In the genomic region with DNA sequence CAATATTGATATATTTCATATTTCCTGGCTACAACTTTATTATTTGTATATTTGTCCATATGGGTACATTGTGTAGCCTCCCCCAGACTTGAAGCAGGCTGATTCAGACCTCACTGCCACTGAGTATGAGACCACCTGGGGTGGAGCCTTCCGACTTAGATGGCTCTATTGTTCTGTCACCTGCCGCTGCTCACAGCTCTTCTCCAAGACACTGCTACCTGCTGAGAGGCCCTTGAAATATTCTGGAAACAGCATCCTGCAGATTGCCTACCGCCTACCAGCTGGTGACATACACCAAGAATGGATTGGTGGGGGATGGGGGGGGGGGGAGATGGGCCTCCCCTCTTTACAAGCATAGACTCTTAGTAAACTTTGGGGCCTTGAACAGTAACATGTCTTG, we compare ENCODE assay signal across 19 mouse cellular contexts.
"Had no signal": no experiment of that assay in that cellular context is flagged by ENCODE, and none has a peak within 500 bp of the region (broad histone marks: within the 10 kb centered on the region; RNA-seq: fewer than 3 reads in every experiment).

No protein-coding gene starts in this region.

- H3K36me3 ChIP-seq: liver, embryonic 13.5 days; midbrain, embryonic 13.5 days; neural tube, embryonic 12.5 days; neural tube, embryonic 15.5 days; stomach, embryonic 15.5 days had no signal

- H3K27ac ChIP-seq: kidney, postnatal 0 days; layer of hippocampus, adult 2 months; left cerebral cortex, adult 2 months; liver, embryonic 13.5 days; midbrain, embryonic 13.5 days; neural tube, embryonic 12.5 days; neural tube, embryonic 15.5 days; stomach, embryonic 15.5 days had no signal

- H3K4me1 ChIP-seq: liver, embryonic 13.5 days; midbrain, embryonic 13.5 days; neural tube, embryonic 12.5 days; neural tube, embryonic 15.5 days; stomach, embryonic 15.5 days had no signal

- ATAC-seq: midbrain, embryonic 13.5 days had no signal

- DNase-seq: kidney, postnatal 25 days; layer of hippocampus, adult 9-11 months; layer of hippocampus, postnatal 36 days; liver, embryonic 13.5 days; lung, adult 2 months; lung, postnatal 14 days; lung, postnatal 4 days; retina, postnatal 1 day; right cerebral cortex, postnatal 25 days; spleen, adult 18-20 months; thymus, adult 18-20 months; thymus, postnatal 36 days had no signal

- H3K4me3 ChIP-seq: layer of hippocampus, adult 2 months; left cerebral cortex, adult 2 months; liver, embryonic 13.5 days; midbrain, embryonic 13.5 days; neural tube, embryonic 12.5 days; neural tube, embryonic 15.5 days; stomach, embryonic 15.5 days had no signal

- H3K9ac ChIP-seq: liver, embryonic 13.5 days; midbrain, embryonic 13.5 days; neural tube, embryonic 12.5 days; neural tube, embryonic 15.5 days; stomach, embryonic 15.5 days had no signal

- H3K27me3 ChIP-seq: liver, embryonic 13.5 days; midbrain, embryonic 13.5 days; neural tube, embryonic 12.5 days; neural tube, embryonic 15.5 days; stomach, embryonic 15.5 days had no signal

- H3K9me3 ChIP-seq: liver, embryonic 13.5 days; midbrain, embryonic 13.5 days; neural tube, embryonic 12.5 days; neural tube, embryonic 15.5 days; stomach, embryonic 15.5 days had no signal

- H3K4me2 ChIP-seq: liver, embryonic 13.5 days; midbrain, embryonic 13.5 days; neural tube, embryonic 12.5 days; neural tube, embryonic 15.5 days; stomach, embryonic 15.5 days had no signal
